Mouse (Mus musculus) embryonic facial prominence, embryonic 11.5 days (tissue): ENCODE data around the gene Srm. TPM values are rescaled to one million over a fixed set of nuclear protein-coding genes. Genes with fewer than 3 reads are reported as not detected.

Experiments used
- ATAC-seq: fragments of 200-750 bp; cut with Nextera tagmentation; replicated peaks from 2 replicates; pipeline ENCODE4 v1.8.0; 2017; ENCODE audit warnings: low read depth; ENCODE audit not compliant: insufficient number of reproducible peaks, low FRiP score, low TSS enrichment
- DNase-seq: peaks from one replicate; pipeline ENCODE4 v3.0.0-alpha.2; 2015; ENCODE audit warnings: low spot score
- H3K27ac ChIP-seq: fragments of 300-500 bp; sonication (generic); replicated peaks from 2 replicates; pipeline ENCODE4 v1.5.1; 2014; ENCODE audit warnings: mild to moderate bottlenecking, low read depth, low read length, control low read depth
- H3K27me3 ChIP-seq: fragments of 300-500 bp; sonication (generic); 2 replicates; pipeline ENCODE4 v1.6.1; 2014; ENCODE audit warnings: mild to moderate bottlenecking, low read length, moderate library complexity, mixed read lengths; ENCODE audit not compliant: control insufficient read depth, insufficient read depth
- H3K36me3 ChIP-seq: fragments of 300-500 bp; sonication (generic); replicated peaks from 2 replicates; pipeline ENCODE4 v1.6.1; 2014; ENCODE audit warnings: low read depth, mild to moderate bottlenecking, low read length, moderate library complexity, mixed read lengths; ENCODE audit not compliant: control insufficient read depth, insufficient read depth
- H3K4me1 ChIP-seq: fragments of 300-500 bp; sonication (generic); 2 replicates; pipeline ENCODE4 v1.6.1; 2014; ENCODE audit warnings: low read length, mixed read lengths; ENCODE audit not compliant: control insufficient read depth, insufficient read depth
- H3K4me2 ChIP-seq: fragments of 300-500 bp; sonication (generic); 2 replicates; pipeline ENCODE4 v1.6.1; 2014; ENCODE audit warnings: low read depth, mild to moderate bottlenecking, control low read depth, low read length, moderate library complexity
- H3K4me3 ChIP-seq: fragments of 300-500 bp; sonication (generic); 2 replicates; pipeline ENCODE4 v1.5.1; 2014; ENCODE audit warnings: low read depth, low read length, control low read depth
- H3K9ac ChIP-seq: fragments of 300-500 bp; sonication (generic); replicated peaks from 2 replicates; pipeline ENCODE4 v1.6.1; 2014; ENCODE audit warnings: mild to moderate bottlenecking, control low read depth, low read length
- H3K9me3 ChIP-seq: fragments of 300-500 bp; sonication (generic); replicated peaks from 2 replicates; pipeline ENCODE4 v1.6.1; 2016; ENCODE audit warnings: mild to moderate bottlenecking, low read length, inconsistent platforms, mixed read lengths; ENCODE audit not compliant: control insufficient read depth
- WGBS: fragments of 180-500 bp; shearing (Covaris S2); extraction: QIAGEN DNeasy Blood & Tissue Kit; methylation state at CpG from one replicate; pipeline ENCODE4 v1.1.7; 2014; 5-methylcytosine and 5-hydroxymethylcytosine counted together
- polyA plus RNA-seq: library from polyadenylated mRNA; unstranded; fragments of >200 nt; fragmentation: Nextera tagmentation; extraction: Ambion mirVana; gene quantifications from 2 replicates; pipeline ENCODE4 v1.2.1, GENCODE M21; 2014

Gene Srm
- polyA plus RNA-seq, 1 experiment from 2014 or later = 172 TPM

GRCm38 (mm10) chr4:148644157-148644511 lies 52.8 kb downstream of the Srm start:
- Histone ChIP-seq H3K4me2 (no peak overlapping the region), H3K36me3 (no peaks in the 10 kb centered on the region), H3K27me3 (no peaks in the 10 kb centered on the region), H3K4me3 (no peak overlapping the region), H3K9ac (no peak overlapping the region), H3K9me3 (no peaks in the 10 kb centered on the region), H3K4me1 (no peaks in the 10 kb centered on the region), H3K27ac (no peak overlapping the region)
- ATAC-seq (no peak), DNase-seq (peak; percentile 77)
- WGBS = 6% methylated on average over 9 of the region's 9 CpGs

Other genes starting within 250 kb of the Srm start
- 14.2 and 14.6 TPM in 2 replicates for gene Ubiad1, start 146.7 kb upstream of the Srm start, polyA plus RNA-seq
- 22.5 and 23.9 TPM in 2 replicates for gene Mtor, start 142.9 kb upstream of the Srm start, polyA plus RNA-seq
- 0.21 and 0.25 TPM in 2 replicates for gene Angptl7, start 91.0 kb upstream of the Srm start, polyA plus RNA-seq
- gene Exosc10, start 33.1 kb upstream of the Srm start, polyA plus RNA-seq = 109 and 114 TPM in 2 replicates
- not detected in 2 replicates for gene Masp2, start 11.1 kb downstream of the Srm start, polyA plus RNA-seq
- 206 and 240 TPM in 2 replicates for gene Tardbp, start 35.5 kb downstream of the Srm start, polyA plus RNA-seq
- not detected in 2 replicates for gene Gm572, start 51.8 kb downstream of the Srm start, polyA plus RNA-seq
- gene Casz1, start 212.9 kb downstream of the Srm start, polyA plus RNA-seq = 1.1 and 2.9 TPM in 2 replicates